Mouse (Mus musculus): Measurements from ENCODE around the gene Maml3. TPM values are rescaled to one million over a fixed set of nuclear protein-coding genes. Genes with fewer than 3 reads are reported as not detected.
A peak's percentile ranks its signal among the peaks of the same experiment; 100 is the strongest.

Gene Maml3
- polyA plus RNA-seq, 1 experiment from 2014 or later: 3.6 TPM

- Histone ChIP-seq H3K27ac (no peak overlapping the region), H3K4me3 (no peak overlapping the region)
- WGBS: 66% methylated on average over 2 of the region's 2 CpGs
Observed at GRCm38 (mm10) chr3:52051801-52052200, 53.1 kb downstream of the Maml3 start.

GRCm38 (mm10) chr3:52048082-52048481, 56.8 kb downstream of the Maml3 start:
- no peak for DNase-seq (ENCODE audit: low spot score)
- Histone ChIP-seq H3K4me3 (no peak overlapping the region), H3K4me1 (peaks cover 69% of the 10 kb centered on the region), H3K27me3 (ENCODE audit: insufficient read depth, poor library complexity, severe bottlenecking) (no peaks in the 10 kb centered on the region), H3K27ac (peak overlapping the region; percentile 89; the same call in 1 of the 2 replicates), H3K36me3 (peaks cover 12% of the 10 kb centered on the region), H3K9me3 (no peaks in the 10 kb centered on the region)
- WGBS: 64% methylated on average over 14 of the region's 14 CpGs

More at GRCm38 (mm10) chr3:52051801-52052200, 53.1 kb downstream of the Maml3 start:
- Histone ChIP-seq H3K27me3 (ENCODE audit: insufficient read depth, poor library complexity, severe bottlenecking) (no peaks in the 10 kb centered on the region), H3K4me1 (peaks cover 32% of the 10 kb centered on the region), H3K9me3 (no peaks in the 10 kb centered on the region), H3K36me3 (peaks cover 12% of the 10 kb centered on the region)
- DNase-seq (ENCODE audit: low spot score): no peak

- DNase-seq (ENCODE audit: low spot score): no peak
- H3K27me3 ChIP-seq (ENCODE audit: insufficient read depth, poor library complexity, severe bottlenecking): no peaks in the 10 kb centered on the region
- peak overlapping the region; percentile 53; the same call in 1 of the 2 replicates for H3K4me3 ChIP-seq
- H3K36me3 ChIP-seq: peaks cover 12% of the 10 kb centered on the region
- no peaks in the 10 kb centered on the region for H3K9me3 ChIP-seq
- peak overlapping the region; percentile 89 for H3K27ac ChIP-seq
- 74% methylated on average over 8 of the region's 8 CpGs for WGBS
- H3K4me1 ChIP-seq: peaks cover 70% of the 10 kb centered on the region
Observed at GRCm38 (mm10) chr3:52047537-52047936, 57.3 kb downstream of the Maml3 start.

- peaks cover 70% of the 10 kb centered on the region for H3K4me1 ChIP-seq
- H3K4me3 ChIP-seq: peak overlapping the region; percentile 53
- H3K36me3 ChIP-seq: peaks cover 12% of the 10 kb centered on the region
- H3K27me3 ChIP-seq (ENCODE audit: insufficient read depth, poor library complexity, severe bottlenecking): no peaks in the 10 kb centered on the region
- no peaks in the 10 kb centered on the region for H3K9me3 ChIP-seq
- DNase-seq (ENCODE audit: low spot score): peak; percentile 97
- peak overlapping the region; percentile 89 for H3K27ac ChIP-seq
- WGBS: under 1% methylated on average over 13 of the region's 13 CpGs
Observed at GRCm38 (mm10) chr3:52046895-52047372, 57.9 kb downstream of the Maml3 start.

GRCm38 (mm10) chr3:52046027-52046700, 58.7 kb downstream of the Maml3 start:
- peak overlapping the region; percentile 53 for H3K4me3 ChIP-seq
- peak; percentile 97 for DNase-seq (ENCODE audit: low spot score)
- no peaks in the 10 kb centered on the region for H3K9me3 ChIP-seq
- WGBS: 5% methylated on average over 20 of the region's 20 CpGs
- H3K36me3 ChIP-seq: peaks cover 4% of the 10 kb centered on the region; the same call in 1 of the 2 replicates
- peaks cover 67% of the 10 kb centered on the region for H3K4me1 ChIP-seq
- peak overlapping the region; percentile 89 for H3K27ac ChIP-seq
- no peaks in the 10 kb centered on the region for H3K27me3 ChIP-seq (ENCODE audit: insufficient read depth, poor library complexity, severe bottlenecking)

GRCm38 (mm10) chr3:52045221-52045641, 59.6 kb downstream of the Maml3 start:
- peaks cover 67% of the 10 kb centered on the region for H3K4me1 ChIP-seq
- peak overlapping the region; percentile 53 for H3K4me3 ChIP-seq

GRCm38 (mm10) chr3:52044651-52045050, 60.2 kb downstream of the Maml3 start:
- Histone ChIP-seq H3K4me1 (peaks cover 66% of the 10 kb centered on the region), H3K9me3 (no peaks in the 10 kb centered on the region), H3K4me3 (peak overlapping the region; percentile 53), H3K27me3 (ENCODE audit: insufficient read depth, poor library complexity, severe bottlenecking) (no peaks in the 10 kb centered on the region), H3K27ac (peak overlapping the region; percentile 89), H3K36me3 (no peaks in the 10 kb centered on the region)
- no peak for DNase-seq (ENCODE audit: low spot score)
- 3% methylated on average over 14 of the region's 14 CpGs for WGBS

More at GRCm38 (mm10) chr3:52045221-52045641, 59.6 kb downstream of the Maml3 start:
- WGBS: 11% methylated on average over 6 of the region's 6 CpGs
- Histone ChIP-seq H3K27me3 (ENCODE audit: insufficient read depth, poor library complexity, severe bottlenecking) (no peaks in the 10 kb centered on the region), H3K27ac (peak overlapping the region; percentile 89), H3K9me3 (no peaks in the 10 kb centered on the region), H3K36me3 (0 out of 2 replicates have a peak, but pooled peaks cover under 1% of the 10 kb centered on the region)
- no peak for DNase-seq (ENCODE audit: low spot score)

GRCm38 (mm10) chr3:52043847-52044246, 61.0 kb downstream of the Maml3 start:
- H3K4me3 ChIP-seq: no peak overlapping the region
- H3K36me3 ChIP-seq: no peaks in the 10 kb centered on the region
- H3K4me1 ChIP-seq: peaks cover 58% of the 10 kb centered on the region
- 53% methylated on average over 4 of the region's 4 CpGs for WGBS
- H3K9me3 ChIP-seq: no peaks in the 10 kb centered on the region
- H3K27ac ChIP-seq: peak overlapping the region; percentile 89
- H3K27me3 ChIP-seq (ENCODE audit: insufficient read depth, poor library complexity, severe bottlenecking): no peaks in the 10 kb centered on the region
- no peak for DNase-seq (ENCODE audit: low spot score)

- H3K27me3 ChIP-seq (ENCODE audit: insufficient read depth, poor library complexity, severe bottlenecking): no peaks in the 10 kb centered on the region
- H3K9me3 ChIP-seq: no peaks in the 10 kb centered on the region
- H3K4me3 ChIP-seq: no peak overlapping the region
- H3K27ac ChIP-seq: no peak overlapping the region
- H3K4me1 ChIP-seq: peaks cover 50% of the 10 kb centered on the region
- WGBS: 73% methylated on average over 3 of the region's 3 CpGs
- H3K36me3 ChIP-seq: no peaks in the 10 kb centered on the region
- no peak for DNase-seq (ENCODE audit: low spot score)
Observed at GRCm38 (mm10) chr3:52042680-52043079, 62.2 kb downstream of the Maml3 start.

- WGBS: 81% methylated on average over 7 of the region's 7 CpGs
Observed at GRCm38 (mm10) chr3:52039958-52040357, 64.9 kb downstream of the Maml3 start.

GRCm38 (mm10) chr3:52037260-52037659, 67.6 kb downstream of the Maml3 start:
- Histone ChIP-seq H3K27me3 (ENCODE audit: insufficient read depth, poor library complexity, severe bottlenecking) (no peaks in the 10 kb centered on the region), H3K4me3 (no peak overlapping the region), H3K36me3 (no peaks in the 10 kb centered on the region), H3K9me3 (no peaks in the 10 kb centered on the region), H3K4me1 (peaks cover 42% of the 10 kb centered on the region), H3K27ac (peak overlapping the region; percentile 50; the same call in 1 of the 2 replicates)
- 67% methylated on average over 5 of the region's 5 CpGs for WGBS
- DNase-seq (ENCODE audit: low spot score): no peak

More at GRCm38 (mm10) chr3:52039958-52040357, 64.9 kb downstream of the Maml3 start:
- H3K36me3 ChIP-seq: no peaks in the 10 kb centered on the region
- no peak overlapping the region for H3K4me3 ChIP-seq
- no peak overlapping the region for H3K27ac ChIP-seq
- H3K4me1 ChIP-seq: peaks cover 41% of the 10 kb centered on the region
- no peaks in the 10 kb centered on the region for H3K9me3 ChIP-seq
- no peak for DNase-seq (ENCODE audit: low spot score)
- no peaks in the 10 kb centered on the region for H3K27me3 ChIP-seq (ENCODE audit: insufficient read depth, poor library complexity, severe bottlenecking)

- H3K36me3 ChIP-seq: no peaks in the 10 kb centered on the region
- DNase-seq (ENCODE audit: low spot score): no peak
- peaks cover 49% of the 10 kb centered on the region for H3K4me1 ChIP-seq
- no peaks in the 10 kb centered on the region for H3K27me3 ChIP-seq (ENCODE audit: insufficient read depth, poor library complexity, severe bottlenecking)
- H3K9me3 ChIP-seq: no peaks in the 10 kb centered on the region
- no peak overlapping the region for H3K4me3 ChIP-seq
- peak overlapping the region; percentile 70 for H3K27ac ChIP-seq
- WGBS: 37% methylated on average over 8 of the region's 8 CpGs
Observed at GRCm38 (mm10) chr3:52035404-52035803, 69.5 kb downstream of the Maml3 start.

- Histone ChIP-seq H3K9me3 (no peaks in the 10 kb centered on the region), H3K27ac (peak overlapping the region; percentile 82), H3K27me3 (ENCODE audit: insufficient read depth, poor library complexity, severe bottlenecking) (no peaks in the 10 kb centered on the region), H3K4me1 (peaks cover 62% of the 10 kb centered on the region), H3K36me3 (no peaks in the 10 kb centered on the region), H3K4me3 (peak overlapping the region; percentile 31; the same call in 1 of the 2 replicates)
- no peak for DNase-seq (ENCODE audit: low spot score)
- 24% methylated on average over 14 of the region's 14 CpGs for WGBS
Observed at GRCm38 (mm10) chr3:52033857-52034588, 70.9 kb downstream of the Maml3 start.
